Comparison of ENCODE assay signal across 8 mouse cellular contexts in genomic region chr12:17176041-17176756, GRCm38 (mm10). TPM values are rescaled to one million over a fixed set of nuclear protein-coding genes. Genes with fewer than 3 reads are reported as not detected.
DNase-seq lines count a peak whose midpoint lies in the region; ATAC-seq and TF ChIP-seq lines count a peak whose summit lies in the region.

No protein-coding gene starts in this region.

- no peaks in the 10 kb centered on the region for H3K36me3 ChIP-seq in embryonic facial prominence, embryonic 15.5 days
- no peaks in the 10 kb centered on the region for H3K36me3 ChIP-seq in hindbrain, embryonic 14.5 days (replicated peaks; ENCODE audit: control insufficient read depth, insufficient read depth)
- H3K36me3 ChIP-seq in lung, embryonic 15.5 days = no peaks in the 10 kb centered on the region

- no peaks in the 10 kb centered on the region for H3K9me3 ChIP-seq in embryonic facial prominence, embryonic 15.5 days (replicated peaks)
- no peaks in the 10 kb centered on the region for H3K9me3 ChIP-seq in hindbrain, embryonic 14.5 days (ENCODE audit: control insufficient read depth, low read length)
- H3K9me3 ChIP-seq in lung, embryonic 15.5 days = no peaks in the 10 kb centered on the region

- peaks cover 18% of the 10 kb centered on the region for H3K4me1 ChIP-seq in embryonic facial prominence, embryonic 15.5 days
- H3K4me1 ChIP-seq in hindbrain, embryonic 14.5 days (replicated peaks; ENCODE audit: control insufficient read depth, insufficient read depth, low read length) = peaks cover 4% of the 10 kb centered on the region; the same call in 1 of the 2 replicates
- H3K4me1 ChIP-seq in lung, embryonic 15.5 days = peaks cover 15% of the 10 kb centered on the region

- in situ Hi-C loops in Patski (cut with MboI; ENCODE audit: low pct_unique_long_range_greater_than_20kb) = no loop called here

- peak overlapping the region; percentile 48 for H3K4me3 ChIP-seq in embryonic facial prominence, embryonic 15.5 days (replicated peaks)
- H3K4me3 ChIP-seq in hindbrain, embryonic 14.5 days (replicated peaks; ENCODE audit: low read length) = peak overlapping the region; percentile 56
- peak overlapping the region; percentile 41 for H3K4me3 ChIP-seq in lung, embryonic 15.5 days

- 2% methylated on average over 54 of the region's 54 CpGs for WGBS in embryonic facial prominence, embryonic 15.5 days
- WGBS in hindbrain, embryonic 14.5 days = under 1% methylated on average over 54 of the region's 54 CpGs
- 1% methylated on average over 54 of the region's 54 CpGs for WGBS in lung, embryonic 15.5 days

- H3K4me2 ChIP-seq in embryonic facial prominence, embryonic 15.5 days (replicated peaks) = peak overlapping the region; percentile 98
- peak overlapping the region; percentile 90 for H3K4me2 ChIP-seq in hindbrain, embryonic 14.5 days (replicated peaks)
- peak overlapping the region; percentile 91 for H3K4me2 ChIP-seq in lung, embryonic 15.5 days

- CTCF ChIA-PET in Patski (lab: Charles Lee) = interaction anchor here (1.1 to 1.8 kb wide), 3 partner anchors 11 to 48 kb away, joined by 4 to 5 read pairs (median 5); no protein-coding TSS in a partner anchor

- ATAC-seq in Patski = peak; percentile 81
- ATAC-seq in embryonic facial prominence, embryonic 15.5 days (ENCODE audit: insufficient number of reproducible peaks, low FRiP score, low TSS enrichment, low read depth) = peak; percentile 49; the same call in 1 of the 2 replicates
- peak; percentile 88 for ATAC-seq in hindbrain, embryonic 14.5 days (ENCODE audit: low FRiP score)
- peak; percentile 72 for ATAC-seq in lung, embryonic 15.5 days (ENCODE audit: borderline replicate concordance, extremely low read depth, low FRiP score, low TSS enrichment)
- no peak for ATAC-seq in megakaryocyte, adult 5-6 weeks (ENCODE audit: poor library complexity, severe bottlenecking)

- POLR2A ChIA-PET in Patski (lab: Charles Lee) = no interaction called here

- no peak for TF ChIP-seq CTCF in Patski (IDR thresholded peaks at IDR 0.05)

- no peaks in the 10 kb centered on the region for H3K27me3 ChIP-seq in Patski
- peaks cover 30% of the 10 kb centered on the region for H3K27me3 ChIP-seq in embryonic facial prominence, embryonic 15.5 days
- H3K27me3 ChIP-seq in hindbrain, embryonic 14.5 days (ENCODE audit: control insufficient read depth, insufficient read depth, low read length) = peaks cover 22% of the 10 kb centered on the region
- H3K27me3 ChIP-seq in lung, embryonic 15.5 days = peaks cover 41% of the 10 kb centered on the region

- peak overlapping the region; percentile 31; the same call in 1 of the 2 replicates for H3K9ac ChIP-seq in embryonic facial prominence, embryonic 15.5 days
- H3K9ac ChIP-seq in hindbrain, embryonic 14.5 days = peak overlapping the region; percentile 76
- peak overlapping the region; percentile 13; the same call in 1 of the 2 replicates for H3K9ac ChIP-seq in lung, embryonic 15.5 days

- peak; percentile 57 for DNase-seq in CD4-positive, CD25-positive, alpha-beta regulatory T cell, adult 2 months (ENCODE audit: low read depth, low spot score)
- DNase-seq in Patski (ENCODE audit: low read depth, low spot score) = peak; percentile 25
- DNase-seq in hindbrain, embryonic 14.5 days (ENCODE audit: low spot score) = peak; percentile 84
- DNase-seq in layer of hippocampus, postnatal 14 days (ENCODE audit: low spot score in 2 of 2) = peak; percentile 70 to 71
- DNase-seq in right cerebral cortex, adult 18-20 months = peak; percentile 73

- no peak overlapping the region for H3K27ac ChIP-seq in embryonic facial prominence, embryonic 15.5 days (replicated peaks)
- peak overlapping the region; percentile 77 for H3K27ac ChIP-seq in hindbrain, embryonic 14.5 days
- no peak overlapping the region for H3K27ac ChIP-seq in lung, embryonic 15.5 days

RNA-seq across cellular contexts. Expression of gene Kcnf1, which starts 0.5 kb away (rescaled TPM):
- 0.23 TPM for polyA plus RNA-seq in Patski (2021)
- 0.92 and 0.94 TPM in 2 replicates for polyA plus RNA-seq in embryonic facial prominence, embryonic 15.5 days (2015; fragmentation: Nextera tagmentation; extraction: Ambion mirVana)
- 2.8 and 3.3 TPM in 2 replicates for polyA plus RNA-seq in hindbrain, embryonic 14.5 days (2014; fragmentation: Nextera tagmentation; extraction: Ambion mirVana)
- 10 to 100 TPM; 23.6 to 27.9 TPM for total RNA-seq in layer of hippocampus, postnatal 14 days (2021)
- polyA plus RNA-seq in lung, embryonic 15.5 days (2015; fragmentation: Nextera tagmentation; extraction: Ambion mirVana) = 0.21 and 0.42 TPM in 2 replicates
- not detected in 2 replicates for total RNA-seq in megakaryocyte, adult 5-6 weeks (2015)
- total RNA-seq in megakaryocyte, adult 5-6 weeks (2017) = not detected in 2 replicates

Comparison
In these comparisons a context has a peak if more than half of its experiments do, and no peak if none do; other contexts are left out.
1. DNase-seq: peak in every context shown above with its lines; median percentile 84 in hindbrain, embryonic 14.5 days; 73 in right cerebral cortex, adult 18-20 months; 70 in layer of hippocampus, postnatal 14 days; 57 in CD4-positive, CD25-positive, alpha-beta regulatory T cell, adult 2 months; 25 in Patski.
2. H3K9ac ChIP-seq: peak in every context shown above with its lines; median percentile 76 in hindbrain, embryonic 14.5 days; 31 in embryonic facial prominence, embryonic 15.5 days; 13 in lung, embryonic 15.5 days.